Mouse (Mus musculus) CD4-positive, CD25-positive, alpha-beta regulatory T cell, adult 4 months (primary cell): ENCODE measurements around the gene Prr29. TPM values are rescaled to one million over a fixed set of nuclear protein-coding genes. Genes with fewer than 3 reads are reported as not detected.
"Not testable (repeated sequence)": the region's sequence is repeated elsewhere in the genome, so short reads cannot be mapped to it uniquely, and the experiment has no call there.

Source experiments
- ATAC-seq: one replicate; pipeline ENCODE4 v1.8.0; 2017
- polyA plus RNA-seq, 2 experiments: library from polyadenylated mRNA; unstranded; fragments of 100-300 nt; shearing (Covaris generic); gene quantifications; one replicate each; pipeline ENCODE4 v1.2.1; 2017

The Prr29 gene
- polyA plus RNA-seq, 2 experiments from 2014 or later, result 0.43 TPM; not detected in 1

GRCm38 (mm10) chr11:106355382-106356128, 9.7 kb upstream of the Prr29 start:
- ATAC-seq, result no peak

- no peak for ATAC-seq
Measured at GRCm38 (mm10) chr11:106359350-106359749, 5.9 kb upstream of the Prr29 start.

DNA sequence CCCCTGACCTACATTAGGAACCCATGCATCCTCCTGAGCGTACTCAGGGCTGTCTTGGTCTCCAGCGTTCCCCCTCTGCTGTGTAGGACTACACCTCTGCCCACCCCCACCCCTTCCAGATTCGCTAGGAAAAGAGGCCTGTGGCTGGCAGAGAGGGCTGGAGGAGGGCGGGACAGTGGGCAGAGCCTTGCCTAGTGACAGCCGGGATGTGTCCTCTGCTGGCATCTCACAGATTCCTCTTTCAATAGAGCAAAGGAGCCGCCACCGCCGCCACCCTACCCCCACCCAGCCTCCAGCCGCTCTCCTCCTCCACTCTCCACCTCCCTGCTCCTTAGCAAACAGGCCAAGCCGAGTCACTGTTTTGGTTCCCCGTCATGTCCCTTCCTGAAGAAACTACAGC, 560 bp upstream of the Prr29 start:
- no peak for ATAC-seq

DNA sequence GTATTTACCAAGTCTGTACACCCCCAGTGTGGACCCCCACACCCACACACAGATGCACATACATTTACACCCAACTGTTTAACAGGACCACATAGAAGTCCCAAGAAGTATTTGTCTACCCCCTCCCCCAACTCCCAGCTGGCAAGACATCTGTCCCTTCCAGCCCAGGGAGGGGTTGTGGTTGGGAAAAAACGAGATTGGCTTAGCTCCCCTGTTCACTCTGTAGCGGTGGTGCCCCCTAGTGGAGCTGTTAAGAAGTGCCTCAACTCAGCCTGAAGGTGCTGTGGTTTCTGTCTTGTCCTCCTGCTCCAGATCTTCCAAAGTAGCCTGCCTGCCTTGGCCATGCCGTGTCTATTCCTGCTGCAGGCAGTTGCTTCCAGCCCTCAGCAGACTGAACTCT, 1.0 kb downstream of the Prr29 start:
- peak; percentile 62 for ATAC-seq

DNA sequence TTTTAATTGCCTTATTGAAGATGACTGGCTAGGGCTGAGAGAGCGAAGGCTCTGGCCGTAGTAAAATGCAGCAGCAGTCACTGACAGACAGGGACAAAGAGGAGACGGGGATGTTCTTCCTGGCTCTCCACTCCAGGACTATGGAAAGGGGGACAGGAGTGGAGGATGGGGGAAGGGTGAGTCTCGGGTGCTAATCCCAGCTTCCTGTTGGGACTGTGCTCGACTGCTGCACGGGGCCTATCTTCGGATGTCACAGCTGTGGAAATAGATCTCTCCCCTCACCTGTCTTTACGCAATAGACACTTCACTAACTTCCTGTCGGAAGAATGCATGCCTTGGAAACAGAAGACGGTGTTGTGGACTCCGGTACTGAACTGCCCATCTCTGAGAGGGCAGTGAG, 8.7 kb downstream of the Prr29 start:
- no peak for ATAC-seq

DNA sequence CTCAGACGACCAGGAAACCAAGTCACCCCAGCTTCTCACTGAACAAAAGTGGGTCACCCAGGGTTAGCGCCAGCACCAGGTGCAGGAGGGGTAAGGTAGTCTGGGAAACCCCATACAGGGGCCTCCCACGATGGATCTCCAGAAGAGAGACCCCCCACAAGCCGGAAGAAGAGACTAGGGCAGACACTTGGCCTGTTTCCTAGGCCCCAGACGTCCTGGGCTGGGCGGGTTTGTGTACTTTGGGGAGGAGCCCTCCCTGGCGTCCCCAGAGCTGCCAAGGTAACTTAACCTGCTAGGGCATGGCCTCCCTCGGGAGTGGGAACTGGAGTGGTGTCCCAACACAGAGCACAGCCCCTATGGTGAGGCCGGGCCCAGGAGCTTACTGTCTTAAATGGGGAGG, 9.3 kb downstream of the Prr29 start:
- ATAC-seq, result no peak

DNA sequence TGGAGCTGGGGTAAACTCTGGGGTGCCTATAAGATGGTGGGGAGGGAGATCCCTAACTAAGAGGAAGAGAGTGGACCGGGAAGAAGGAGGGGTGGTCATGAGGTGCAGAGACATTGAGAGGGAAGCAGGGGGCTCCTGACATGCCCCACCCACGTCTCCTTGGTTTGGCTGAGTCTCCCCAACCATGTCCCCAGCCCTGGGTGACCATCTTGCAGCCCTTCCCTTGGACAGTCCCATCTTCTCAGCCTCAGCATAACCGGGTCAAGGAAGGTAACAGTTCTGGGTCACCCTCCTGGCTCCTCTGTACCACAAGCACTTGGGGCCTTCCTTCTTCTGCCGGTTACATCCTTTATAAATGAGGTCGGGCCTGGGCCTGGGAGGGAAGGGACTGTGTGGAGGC, 9.7 kb downstream of the Prr29 start:
- no peak for ATAC-seq

GRCm38 (mm10) chr11:106381011-106381410, 15.7 kb downstream of the Prr29 start:
- no peak for ATAC-seq

GRCm38 (mm10) chr11:106381883-106382282, 16.6 kb downstream of the Prr29 start:
- no peak for ATAC-seq

DNA sequence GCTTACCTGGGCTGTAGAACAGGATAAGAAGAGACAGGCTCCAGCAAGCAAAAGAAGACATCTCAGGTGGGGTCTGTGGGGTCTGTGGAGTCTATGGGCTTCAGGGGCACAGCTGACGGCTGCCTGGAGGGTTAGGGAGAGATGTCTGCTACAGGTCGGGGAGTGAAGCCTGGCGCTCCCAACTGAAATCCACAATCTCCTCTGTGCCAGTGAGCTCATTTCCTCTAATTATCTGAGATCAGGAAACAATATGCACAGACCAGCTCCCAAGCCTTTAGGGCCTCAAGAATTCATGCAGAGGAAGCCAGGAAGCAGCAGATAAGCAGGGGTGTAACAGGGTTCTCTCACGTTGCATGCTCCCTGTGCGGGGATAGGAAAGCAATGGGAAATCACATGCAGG, 17.2 kb downstream of the Prr29 start:
- ATAC-seq, result no peak

DNA sequence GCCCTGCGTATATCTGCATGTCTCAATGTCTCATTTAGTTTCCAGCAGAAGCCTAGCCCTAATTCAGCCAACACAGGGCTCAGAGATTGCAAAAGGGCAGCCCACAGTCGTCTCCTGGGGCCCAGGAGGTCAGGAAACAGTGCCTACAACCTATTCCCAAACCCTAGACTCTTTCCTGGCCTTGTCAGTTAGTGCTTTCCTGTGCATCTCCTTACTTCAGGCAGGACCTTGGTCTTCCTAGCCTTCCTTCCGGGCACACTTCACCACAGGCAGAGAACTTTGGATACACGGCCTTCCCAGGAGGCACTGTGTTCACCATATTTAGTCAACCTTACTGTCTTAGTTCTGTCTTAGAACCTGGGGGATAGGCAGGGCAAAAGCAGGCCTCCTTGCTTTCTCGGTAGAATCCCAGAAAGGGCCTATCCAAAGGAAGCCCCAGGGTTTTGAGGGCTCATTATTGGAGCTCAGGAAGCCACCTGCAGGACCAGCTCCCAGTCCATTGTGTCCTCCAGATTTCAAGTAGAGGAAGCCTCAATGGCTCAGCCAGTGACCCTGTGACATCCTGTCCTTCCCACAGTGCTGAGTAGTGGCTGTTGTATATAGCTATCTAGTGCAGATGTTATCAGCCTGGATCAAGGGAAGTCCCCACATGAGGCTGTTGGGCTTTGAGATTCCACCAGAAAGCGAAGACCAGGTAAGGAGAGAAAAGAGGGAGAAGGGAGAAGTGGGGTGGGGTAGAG, 17.9 kb downstream of the Prr29 start:
- no peak for ATAC-seq

DNA sequence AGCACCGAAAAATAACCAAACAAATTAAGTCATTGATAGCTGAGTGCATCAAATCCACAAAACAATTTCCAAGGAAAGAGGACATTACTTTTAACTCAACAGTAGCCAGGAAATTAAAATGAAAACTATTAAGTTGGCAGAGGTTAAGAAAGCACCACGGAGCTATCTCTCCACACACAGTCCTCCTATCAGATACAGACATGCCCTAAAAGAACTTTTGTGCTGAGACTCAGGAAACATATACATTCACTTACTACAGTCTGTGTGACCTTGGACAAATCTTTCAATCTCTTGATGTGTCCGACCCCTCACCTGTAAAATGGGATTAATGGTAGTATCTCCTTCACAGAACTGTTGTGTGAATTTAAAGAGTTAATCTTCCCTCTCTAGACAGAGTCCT, 21.1 kb downstream of the Prr29 start:
- no peak for ATAC-seq

- ATAC-seq, result peak; percentile 53
Measured at GRCm38 (mm10) chr11:106387020-106387419, 21.7 kb downstream of the Prr29 start.

- peak; percentile 90 for ATAC-seq
Measured at GRCm38 (mm10) chr11:106387791-106388216, 22.5 kb downstream of the Prr29 start, which contains the start of gene Icam2. TSS of gene Icam2 (minus strand) at chr11:106388075.

DNA sequence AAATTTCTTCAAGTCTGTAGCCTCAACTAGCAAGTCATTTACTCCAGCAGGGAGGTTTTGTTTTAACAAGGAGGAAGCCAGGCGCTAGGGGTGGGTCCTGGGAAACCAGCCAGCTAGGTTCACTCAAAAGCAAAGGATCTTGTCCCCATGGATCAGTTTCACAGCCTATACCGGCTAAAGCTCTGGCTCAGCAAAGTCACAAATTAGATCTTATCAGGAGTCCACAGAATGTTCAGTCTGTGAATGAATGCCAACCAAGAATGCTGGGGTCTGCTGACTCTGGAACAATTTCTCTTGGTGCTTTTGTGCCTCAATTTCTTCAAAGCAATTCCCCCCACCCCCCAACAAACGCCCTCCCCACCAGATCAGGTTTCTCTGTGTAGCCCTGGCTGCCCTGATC, 24.3 kb downstream of the Prr29 start:
- no peak for ATAC-seq

DNA sequence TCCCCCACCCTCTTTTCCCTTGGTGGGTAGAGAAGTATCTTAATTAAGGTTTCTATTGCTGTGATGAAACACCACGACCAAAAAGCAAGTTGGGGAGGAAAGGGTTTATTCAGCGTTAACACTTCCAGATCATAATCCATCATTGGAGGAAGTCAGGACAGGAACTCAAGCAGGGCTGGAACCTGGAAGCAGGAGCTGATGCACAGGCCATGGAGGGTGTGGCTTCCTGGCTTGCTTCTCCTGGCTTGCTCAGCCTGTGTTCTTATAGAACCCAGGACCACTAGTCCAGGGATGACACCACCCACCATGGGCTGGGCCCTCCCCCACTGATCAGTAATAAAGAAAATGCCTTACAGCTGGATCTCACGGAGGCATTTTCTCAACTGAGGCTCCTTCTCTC, 25.5 kb downstream of the Prr29 start:
- ATAC-seq, result no peak

DNA sequence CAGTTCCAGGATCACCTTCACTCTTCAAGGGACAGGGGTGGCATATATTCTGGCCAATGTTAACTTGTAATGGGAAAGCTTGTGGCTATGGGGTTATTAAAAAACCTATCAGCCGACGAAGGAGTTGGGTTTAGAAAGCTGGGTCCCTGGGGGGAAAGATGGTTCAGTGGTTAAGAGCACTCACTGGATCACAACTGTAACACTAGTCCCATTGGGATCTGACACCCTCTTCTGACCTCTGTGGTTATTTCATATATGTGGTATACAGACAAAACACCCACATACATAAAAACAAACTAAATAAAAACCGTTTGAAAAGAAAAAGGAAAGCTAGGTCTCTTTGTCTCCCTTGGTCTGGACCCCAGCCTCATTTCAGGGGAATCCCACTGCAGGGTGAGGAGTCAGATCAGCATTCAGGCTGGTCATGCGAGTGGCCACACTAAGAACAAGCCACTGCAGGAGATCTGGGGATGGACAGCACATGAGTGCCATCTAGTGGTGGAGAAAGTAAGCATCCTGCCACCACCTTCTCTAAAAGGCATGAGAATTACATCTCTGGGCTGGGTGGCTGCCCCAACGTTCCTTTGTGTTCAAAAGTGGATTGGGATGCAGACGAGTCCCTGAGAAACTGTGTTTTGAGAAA, 26.4 kb downstream of the Prr29 start:
- ATAC-seq, result no peak

DNA sequence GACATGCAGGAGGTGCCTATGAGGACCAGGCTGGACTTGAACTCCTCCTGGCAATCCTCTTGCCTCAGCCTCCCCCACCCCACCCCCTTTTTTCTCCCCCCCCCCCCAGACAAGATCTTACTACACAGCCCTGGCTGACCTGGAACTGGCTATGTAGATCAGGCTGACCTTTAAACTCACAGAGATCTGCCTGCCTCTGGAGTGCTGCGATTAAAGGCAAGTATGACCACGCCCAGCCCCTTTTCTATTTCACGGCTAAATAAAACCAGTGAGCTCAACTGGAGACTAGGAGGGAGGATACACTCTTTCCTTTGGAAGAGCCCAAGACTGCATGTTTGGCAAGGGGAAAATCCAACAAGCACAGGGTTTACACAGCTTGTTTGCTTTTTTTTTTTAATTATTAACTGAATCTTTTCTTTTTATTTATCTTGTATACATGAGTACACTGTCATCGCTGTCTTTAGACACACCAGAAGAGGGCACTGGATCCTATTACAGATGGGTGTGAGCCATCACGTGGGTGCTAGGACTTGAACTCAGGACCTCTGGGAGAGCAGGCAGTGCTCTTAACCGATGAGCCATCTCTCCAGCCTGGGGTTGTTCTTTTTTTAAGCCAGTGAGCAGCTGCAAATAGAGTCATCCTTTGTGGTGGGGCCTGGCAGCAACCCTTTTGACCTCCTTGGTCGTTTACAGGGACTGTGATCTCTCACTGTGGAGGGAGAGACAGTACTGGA, 27.5 kb downstream of the Prr29 start:
- no peak for ATAC-seq

DNA sequence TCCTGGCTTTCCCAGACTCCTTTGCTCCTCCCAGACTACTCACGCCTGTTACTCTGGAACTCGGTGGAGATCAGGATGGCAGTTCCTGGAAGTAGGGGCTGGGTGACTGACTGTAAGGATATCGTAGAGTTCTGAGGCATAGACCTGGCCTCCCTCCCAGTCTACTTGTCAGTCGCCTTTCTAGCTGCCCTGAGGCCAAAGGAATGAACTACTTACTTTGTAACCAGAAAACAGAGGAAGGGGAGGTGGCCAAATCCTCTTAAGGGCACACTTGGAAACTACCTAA, 28.0 kb downstream of the Prr29 start:
- ATAC-seq, result no peak

DNA sequence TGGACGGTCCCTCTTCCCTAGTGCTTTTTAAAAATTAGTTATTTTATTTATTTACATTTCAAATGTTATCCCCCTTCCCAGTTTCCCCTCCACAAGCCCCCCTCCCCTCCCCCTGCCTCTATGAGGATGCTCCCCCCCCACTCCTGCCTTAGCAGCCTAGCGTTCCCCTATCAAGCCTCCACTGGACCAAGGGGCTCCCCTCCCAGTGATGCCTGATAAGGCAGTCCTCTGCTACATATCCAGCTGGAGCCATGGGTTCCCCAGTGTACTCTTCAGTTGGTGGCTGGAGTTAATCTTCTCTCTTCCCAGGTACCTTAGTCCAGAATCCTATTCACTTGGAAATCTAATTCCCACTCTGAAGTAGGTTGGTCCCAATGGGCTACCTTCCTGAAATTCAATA, 28.8 kb downstream of the Prr29 start:
- not testable (repeated sequence) for ATAC-seq

- ATAC-seq, result no peak
Measured at GRCm38 (mm10) chr11:106397656-106398055, 32.4 kb downstream of the Prr29 start.

DNA sequence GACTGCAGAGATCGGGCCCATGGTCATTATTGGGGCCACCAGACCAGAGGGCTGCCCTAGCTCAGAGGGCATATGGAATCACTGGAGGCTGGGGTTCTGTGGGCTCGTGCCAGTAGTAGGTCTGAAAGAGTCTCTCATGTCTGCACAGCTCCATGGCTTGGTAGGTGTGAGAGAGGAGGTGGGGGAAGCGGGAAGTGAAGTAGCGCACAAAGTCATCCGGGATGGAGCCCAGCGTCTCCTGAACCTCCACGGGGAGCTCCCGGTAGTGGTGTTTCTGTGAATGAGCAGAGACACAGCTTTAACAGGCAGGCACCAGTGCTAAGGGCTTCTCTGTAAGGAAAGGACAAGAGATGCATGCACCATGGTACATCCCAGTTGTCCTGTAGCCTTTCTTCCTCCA, 33.2 kb downstream of the Prr29 start:
- ATAC-seq, result no peak

GRCm38 (mm10) chr11:106410011-106410410, 44.7 kb downstream of the Prr29 start:
- ATAC-seq, result no peak
